23 mouse cellular contexts compared by ENCODE assay signal in genomic region chr7:92826248-92826647, GRCm38 (mm10).
"Had no signal": no experiment of that assay in that cellular context is flagged by ENCODE, and none has a peak within 500 bp of the region (broad histone marks: within the 10 kb centered on the region; RNA-seq: fewer than 3 reads in every experiment).

No protein-coding gene starts in this region.

- H3K4me2 ChIP-seq: limb, embryonic 13.5 days; liver, embryonic 12.5 days; liver, embryonic 15.5 days; lung, embryonic 15.5 days; midbrain, embryonic 13.5 days had no signal

- H3K9ac ChIP-seq: limb, embryonic 13.5 days; liver, embryonic 12.5 days; liver, embryonic 15.5 days; lung, embryonic 15.5 days; midbrain, embryonic 13.5 days had no signal

- H3K4me3 ChIP-seq: layer of hippocampus, adult 2 months; limb, embryonic 10.5 days; limb, embryonic 13.5 days; liver, embryonic 12.5 days; liver, embryonic 15.5 days; lung, embryonic 15.5 days; megakaryocyte, embryonic 14.5 days; midbrain, embryonic 10.5 days; midbrain, embryonic 13.5 days had no signal

- ATAC-seq: liver, embryonic 12.5 days; midbrain, embryonic 13.5 days had no signal

- DNase-seq: kidney, adult 9 months; kidney, postnatal 25 days; layer of hippocampus, adult 9-11 months; liver; lung, adult 18-20 months; lung, postnatal 10 days; lung, postnatal 36 days; right cerebral cortex, postnatal 14 days; right cerebral cortex, postnatal 4 days; thymus, adult 2 months; thymus, postnatal 14 days; thymus, postnatal 4 days had no signal

- H3K27ac ChIP-seq: kidney, postnatal 0 days; layer of hippocampus, adult 2 months; limb, embryonic 10.5 days; limb, embryonic 13.5 days; liver, embryonic 12.5 days; liver, embryonic 15.5 days; lung, embryonic 15.5 days; midbrain, embryonic 10.5 days; midbrain, embryonic 13.5 days; stomach, postnatal 0 days had no signal

- H3K36me3 ChIP-seq: limb, embryonic 10.5 days; liver, embryonic 12.5 days; liver, embryonic 15.5 days; lung, embryonic 15.5 days; midbrain, embryonic 10.5 days had no signal

- H3K4me1 ChIP-seq: liver, embryonic 12.5 days; liver, embryonic 15.5 days; lung, embryonic 15.5 days; midbrain, embryonic 10.5 days; midbrain, embryonic 13.5 days had no signal

- H3K27me3 ChIP-seq: limb, embryonic 13.5 days; liver, embryonic 12.5 days; liver, embryonic 15.5 days; lung, embryonic 15.5 days; midbrain, embryonic 13.5 days had no signal

- H3K9me3 ChIP-seq: limb, embryonic 10.5 days; limb, embryonic 13.5 days; liver, embryonic 12.5 days; liver, embryonic 15.5 days; lung, embryonic 15.5 days; megakaryocyte, embryonic 14.5 days; midbrain, embryonic 10.5 days; midbrain, embryonic 13.5 days had no signal
